Mouse (Mus musculus): ENCODE results near the gene Rrp12.

GRCm38 (mm10) chr19:41852423-41852822 lies 43.5 kb downstream of the Rrp12 start:
- TF ChIP-seq CTCF (IDR thresholded peaks at IDR 0.05; ENCODE audit: extremely low read depth, insufficient read depth, insufficient read length, insufficient replicate concordance) (no peak), POLR2A (IDR thresholded peaks at IDR 0.05; ENCODE audit: low read depth, low read length) (no peak)
